Mouse (Mus musculus): ENCODE measurements around the gene Atp5d. TPM values are rescaled to one million over a fixed set of nuclear protein-coding genes. Genes with fewer than 3 reads are reported as not detected.

The Atp5d gene
- 401 and 414 TPM in 2 replicates for polyA plus RNA-seq (2014; fragmentation: Nextera tagmentation; extraction: Ambion mirVana)

- peak within 1 kb of the TSS; percentile 79 for H3K4me3 ChIP-seq (ENCODE audit: low read depth, low read length)
- peak within 1 kb of the TSS; percentile 81 for H3K9ac ChIP-seq (ENCODE audit: low read length)
- DNase-seq (ENCODE audit: low spot score) (peak; percentile 79), ATAC-seq (replicated peaks; ENCODE audit: low FRiP score) (0 out of 2 replicates have a peak, but pooled peaks have one; percentile 2)
- peaks cover 2% of the 10 kb centered on the region; the same call in 1 of the 2 replicates for H3K36me3 ChIP-seq (ENCODE audit: control insufficient read depth, insufficient read depth, low read length)
- H3K4me1 ChIP-seq (replicated peaks; ENCODE audit: control insufficient read depth, insufficient read depth, low read length) = peaks cover 24% of the 10 kb centered on the region
- peak within 1 kb of the TSS; percentile 74 for H3K27ac ChIP-seq (ENCODE audit: low read depth, low read length)
- WGBS = 0% methylated on average over 67 of the region's 94 CpGs
- H3K4me2 ChIP-seq (ENCODE audit: low read depth, low read length, severe bottlenecking) = peak within 1 kb of the TSS; percentile 95
- peaks cover 9% of the 10 kb centered on the region for H3K27me3 ChIP-seq (ENCODE audit: control insufficient read depth, insufficient read depth, low read length)
- no peaks in the 10 kb centered on the region for H3K9me3 ChIP-seq (ENCODE audit: control insufficient read depth, low read length)
Observed at GRCm38 (mm10) chr10:80138553-80139438, at the start of gene Atp5d. Gene Atp5d, plus strand, starts transcription at chr10:80138632.

- no peaks in the 10 kb centered on the region for H3K27me3 ChIP-seq (ENCODE audit: control insufficient read depth, insufficient read depth, low read length)
- WGBS = 56% methylated on average over 4 of the region's 4 CpGs
- no peak overlapping the region for H3K4me3 ChIP-seq (ENCODE audit: low read depth, low read length)
- DNase-seq (ENCODE audit: low spot score) (no peak), ATAC-seq (replicated peaks; ENCODE audit: low FRiP score) (no peak)
- H3K9me3 ChIP-seq (ENCODE audit: control insufficient read depth, low read length) = no peaks in the 10 kb centered on the region
- H3K9ac ChIP-seq (ENCODE audit: low read length) = no peak overlapping the region
- H3K36me3 ChIP-seq (ENCODE audit: control insufficient read depth, insufficient read depth, low read length) = no peaks in the 10 kb centered on the region
- H3K4me2 ChIP-seq (ENCODE audit: low read depth, low read length, severe bottlenecking) = no peak overlapping the region
- no peak overlapping the region for H3K27ac ChIP-seq (ENCODE audit: low read depth, low read length)
- H3K4me1 ChIP-seq (replicated peaks; ENCODE audit: control insufficient read depth, insufficient read depth, low read length) = no peaks in the 10 kb centered on the region
Observed at GRCm38 (mm10) chr10:80089146-80089545, 49.3 kb upstream of the Atp5d start.

GRCm38 (mm10) chr10:80091527-80091926 is 46.9 kb upstream of the Atp5d start:
- Histone ChIP-seq H3K4me1 (replicated peaks; ENCODE audit: control insufficient read depth, insufficient read depth, low read length) (no peaks in the 10 kb centered on the region), H3K36me3 (ENCODE audit: control insufficient read depth, insufficient read depth, low read length) (no peaks in the 10 kb centered on the region), H3K4me3 (ENCODE audit: low read depth, low read length) (no peak overlapping the region), H3K9me3 (ENCODE audit: control insufficient read depth, low read length) (no peaks in the 10 kb centered on the region), H3K4me2 (ENCODE audit: low read depth, low read length, severe bottlenecking) (no peak overlapping the region), H3K9ac (ENCODE audit: low read length) (no peak overlapping the region), H3K27me3 (ENCODE audit: control insufficient read depth, insufficient read depth, low read length) (no peaks in the 10 kb centered on the region), H3K27ac (ENCODE audit: low read depth, low read length) (no peak overlapping the region)
- no peak for DNase-seq (ENCODE audit: low spot score)
- WGBS = 91% methylated on average over 6 of the region's 6 CpGs
- ATAC-seq (replicated peaks; ENCODE audit: low FRiP score) = no peak

GRCm38 (mm10) chr10:80092690-80093089 is 45.7 kb upstream of the Atp5d start:
- ATAC-seq (replicated peaks; ENCODE audit: low FRiP score) (no peak), DNase-seq (ENCODE audit: low spot score) (no peak)
- 86% methylated on average over 5 of the region's 5 CpGs for WGBS
- Histone ChIP-seq H3K36me3 (ENCODE audit: control insufficient read depth, insufficient read depth, low read length) (no peaks in the 10 kb centered on the region), H3K27ac (ENCODE audit: low read depth, low read length) (no peak overlapping the region), H3K9me3 (ENCODE audit: control insufficient read depth, low read length) (no peaks in the 10 kb centered on the region), H3K27me3 (ENCODE audit: control insufficient read depth, insufficient read depth, low read length) (no peaks in the 10 kb centered on the region), H3K4me3 (ENCODE audit: low read depth, low read length) (no peak overlapping the region), H3K9ac (ENCODE audit: low read length) (no peak overlapping the region), H3K4me1 (replicated peaks; ENCODE audit: control insufficient read depth, insufficient read depth, low read length) (no peaks in the 10 kb centered on the region), H3K4me2 (ENCODE audit: low read depth, low read length, severe bottlenecking) (no peak overlapping the region)

- DNase-seq (ENCODE audit: low spot score) = no peak
- H3K36me3 ChIP-seq (ENCODE audit: control insufficient read depth, insufficient read depth, low read length) = no peaks in the 10 kb centered on the region
- 92% methylated on average over 6 of the region's 6 CpGs for WGBS
- no peaks in the 10 kb centered on the region for H3K9me3 ChIP-seq (ENCODE audit: control insufficient read depth, low read length)
- no peak overlapping the region for H3K27ac ChIP-seq (ENCODE audit: low read depth, low read length)
- no peak overlapping the region for H3K9ac ChIP-seq (ENCODE audit: low read length)
- no peaks in the 10 kb centered on the region for H3K4me1 ChIP-seq (replicated peaks; ENCODE audit: control insufficient read depth, insufficient read depth, low read length)
- H3K27me3 ChIP-seq (ENCODE audit: control insufficient read depth, insufficient read depth, low read length) = no peaks in the 10 kb centered on the region
- H3K4me2 ChIP-seq (ENCODE audit: low read depth, low read length, severe bottlenecking) = no peak overlapping the region
- H3K4me3 ChIP-seq (ENCODE audit: low read depth, low read length) = no peak overlapping the region
- ATAC-seq (replicated peaks; ENCODE audit: low FRiP score) = no peak
Observed at GRCm38 (mm10) chr10:80094085-80094484, 44.3 kb upstream of the Atp5d start.

- no peak overlapping the region for H3K4me2 ChIP-seq (ENCODE audit: low read depth, low read length, severe bottlenecking)
- H3K4me3 ChIP-seq (ENCODE audit: low read depth, low read length) = no peak overlapping the region
- no peaks in the 10 kb centered on the region for H3K4me1 ChIP-seq (replicated peaks; ENCODE audit: control insufficient read depth, insufficient read depth, low read length)
- 86% methylated on average over 3 of the region's 3 CpGs for WGBS
- H3K27ac ChIP-seq (ENCODE audit: low read depth, low read length) = no peak overlapping the region
- no peak for DNase-seq (ENCODE audit: low spot score)
- no peaks in the 10 kb centered on the region for H3K36me3 ChIP-seq (ENCODE audit: control insufficient read depth, insufficient read depth, low read length)
- no peaks in the 10 kb centered on the region for H3K27me3 ChIP-seq (ENCODE audit: control insufficient read depth, insufficient read depth, low read length)
- H3K9me3 ChIP-seq (ENCODE audit: control insufficient read depth, low read length) = no peaks in the 10 kb centered on the region
- H3K9ac ChIP-seq (ENCODE audit: low read length) = no peak overlapping the region
- ATAC-seq (replicated peaks; ENCODE audit: low FRiP score) = no peak
Observed at GRCm38 (mm10) chr10:80094684-80095083, 43.7 kb upstream of the Atp5d start.

- Histone ChIP-seq H3K36me3 (ENCODE audit: control insufficient read depth, insufficient read depth, low read length) (no peaks in the 10 kb centered on the region), H3K4me3 (ENCODE audit: low read depth, low read length) (no peak overlapping the region), H3K4me1 (replicated peaks; ENCODE audit: control insufficient read depth, insufficient read depth, low read length) (0 out of 2 replicates have a peak, but pooled peaks cover 2% of the 10 kb centered on the region), H3K9me3 (ENCODE audit: control insufficient read depth, low read length) (no peaks in the 10 kb centered on the region), H3K27ac (ENCODE audit: low read depth, low read length) (no peak overlapping the region), H3K9ac (ENCODE audit: low read length) (no peak overlapping the region), H3K4me2 (ENCODE audit: low read depth, low read length, severe bottlenecking) (no peak overlapping the region), H3K27me3 (ENCODE audit: control insufficient read depth, insufficient read depth, low read length) (no peaks in the 10 kb centered on the region)
- WGBS = 92% methylated on average over 5 of the region's 5 CpGs
- no peak for DNase-seq (ENCODE audit: low spot score)
- no peak for ATAC-seq (replicated peaks; ENCODE audit: low FRiP score)
Observed at GRCm38 (mm10) chr10:80095547-80095946, 42.9 kb upstream of the Atp5d start.

GRCm38 (mm10) chr10:80097275-80097674 is 41.2 kb upstream of the Atp5d start:
- WGBS = 18% methylated on average over 7 of the region's 7 CpGs
- H3K9ac ChIP-seq (ENCODE audit: low read length) = no peak overlapping the region
- H3K27ac ChIP-seq (ENCODE audit: low read depth, low read length) = no peak overlapping the region
- H3K27me3 ChIP-seq (ENCODE audit: control insufficient read depth, insufficient read depth, low read length) = no peaks in the 10 kb centered on the region
- no peak overlapping the region for H3K4me3 ChIP-seq (ENCODE audit: low read depth, low read length)
- H3K4me2 ChIP-seq (ENCODE audit: low read depth, low read length, severe bottlenecking) = no peak overlapping the region
- H3K4me1 ChIP-seq (replicated peaks; ENCODE audit: control insufficient read depth, insufficient read depth, low read length) = peaks cover 8% of the 10 kb centered on the region; the same call in 1 of the 2 replicates
- ATAC-seq (replicated peaks; ENCODE audit: low FRiP score) (no peak), DNase-seq (ENCODE audit: low spot score) (no peak)
- H3K36me3 ChIP-seq (ENCODE audit: control insufficient read depth, insufficient read depth, low read length) = no peaks in the 10 kb centered on the region
- H3K9me3 ChIP-seq (ENCODE audit: control insufficient read depth, low read length) = no peaks in the 10 kb centered on the region

GRCm38 (mm10) chr10:80098630-80099029 is 39.8 kb upstream of the Atp5d start:
- H3K4me3 ChIP-seq (ENCODE audit: low read depth, low read length) = no peak overlapping the region
- DNase-seq (ENCODE audit: low spot score) (no peak), ATAC-seq (replicated peaks; ENCODE audit: low FRiP score) (no peak)
- 91% methylated on average over 5 of the region's 5 CpGs for WGBS
- no peaks in the 10 kb centered on the region for H3K36me3 ChIP-seq (ENCODE audit: control insufficient read depth, insufficient read depth, low read length)
- no peaks in the 10 kb centered on the region for H3K27me3 ChIP-seq (ENCODE audit: control insufficient read depth, insufficient read depth, low read length)
- no peak overlapping the region for H3K27ac ChIP-seq (ENCODE audit: low read depth, low read length)
- peaks cover 10% of the 10 kb centered on the region for H3K4me1 ChIP-seq (replicated peaks; ENCODE audit: control insufficient read depth, insufficient read depth, low read length)
- H3K4me2 ChIP-seq (ENCODE audit: low read depth, low read length, severe bottlenecking) = no peak overlapping the region
- no peak overlapping the region for H3K9ac ChIP-seq (ENCODE audit: low read length)
- H3K9me3 ChIP-seq (ENCODE audit: control insufficient read depth, low read length) = no peaks in the 10 kb centered on the region

Data from forebrain, embryonic 11.5 days (tissue).